Mouse (Mus musculus) WW6 (cell line): ENCODE data around the gene Klf3.

Experiments used
- DNase-seq: peaks from one replicate; pipeline ENCODE4 v3.0.0-alpha.2; 2013; ENCODE audit warnings: low read depth, low spot score

The Klf3 gene

GRCm38 (mm10) chr5:64834213-64834612, 31.0 kb downstream of the Klf3 start:
- DNase-seq = no peak

- no peak for DNase-seq
These were observed 32.1 kb downstream of the Klf3 start for GRCm38 (mm10) chr5:64835295-64835694.

- no peak for DNase-seq
These were observed 35.9 kb downstream of the Klf3 start for GRCm38 (mm10) chr5:64839016-64839599.

- DNase-seq = no peak
These were observed 36.9 kb downstream of the Klf3 start for GRCm38 (mm10) chr5:64840087-64840486.

- DNase-seq = no peak
These were observed 41.4 kb downstream of the Klf3 start for GRCm38 (mm10) chr5:64844622-64845021.

- no peak for DNase-seq
These were observed 44.1 kb downstream of the Klf3 start for GRCm38 (mm10) chr5:64847305-64847704.

GRCm38 (mm10) chr5:64849892-64850291, 46.7 kb downstream of the Klf3 start:
- no peak for DNase-seq

- no peak for DNase-seq
These were observed 49.6 kb downstream of the Klf3 start for GRCm38 (mm10) chr5:64852656-64853398.

- no peak for DNase-seq
These were observed 50.2 kb downstream of the Klf3 start for GRCm38 (mm10) chr5:64853421-64853820.

- no peak for DNase-seq
These were observed 52.0 kb downstream of the Klf3 start for GRCm38 (mm10) chr5:64855199-64855598.

GRCm38 (mm10) chr5:64860900-64861470, 57.8 kb downstream of the Klf3 start:
- DNase-seq = no peak

GRCm38 (mm10) chr5:64861471-64862199, 58.4 kb downstream of the Klf3 start:
- no peak for DNase-seq

GRCm38 (mm10) chr5:64862269-64862668, 59.1 kb downstream of the Klf3 start:
- DNase-seq = no peak

GRCm38 (mm10) chr5:64864699-64865108, 61.5 kb downstream of the Klf3 start:
- DNase-seq = no peak

- no peak for DNase-seq
These were observed 62.2 kb downstream of the Klf3 start for GRCm38 (mm10) chr5:64865219-64865964.

GRCm38 (mm10) chr5:64866331-64867050, 63.3 kb downstream of the Klf3 start:
- no peak for DNase-seq

- DNase-seq = no peak
These were observed 63.9 kb downstream of the Klf3 start for GRCm38 (mm10) chr5:64867124-64867523.

GRCm38 (mm10) chr5:64867551-64867950, 64.4 kb downstream of the Klf3 start:
- no peak for DNase-seq

GRCm38 (mm10) chr5:64876086-64876830, 73.1 kb downstream of the Klf3 start:
- DNase-seq = no peak
